Mouse (Mus musculus) ES-Bruce4 (cell line): ENCODE measurements around the gene Fam219b. TPM values are rescaled to one million over a fixed set of nuclear protein-coding genes. Genes with fewer than 3 reads are reported as not detected.
A peak's percentile ranks its signal among the peaks of the same experiment; 100 is the strongest.

ENCODE experiments used
- H3K27ac ChIP-seq: 2 replicates; pipeline ENCODE4 v1.5.1; 2012; ENCODE audit warnings: low read length, inconsistent platforms; ENCODE audit not compliant: insufficient read depth
- H3K27me3 ChIP-seq: 2 replicates; pipeline ENCODE4 v1.6.1; 2012; ENCODE audit warnings: mild to moderate bottlenecking, low read length, inconsistent platforms; ENCODE audit not compliant: control insufficient read depth, poor library complexity, insufficient read depth, severe bottlenecking
- H3K36me3 ChIP-seq: 2 replicates; pipeline ENCODE4 v1.6.1; 2012; ENCODE audit warnings: inconsistent platforms, mild to moderate bottlenecking, low read length, moderate library complexity; ENCODE audit not compliant: control insufficient read depth, poor library complexity, insufficient read depth, severe bottlenecking
- H3K4me1 ChIP-seq: one replicate; pipeline ENCODE4 v1.8.1; 2011; ENCODE audit warnings: low read length; ENCODE audit not compliant: control insufficient read depth, insufficient read depth
- H3K4me3 ChIP-seq: 2 replicates; pipeline ENCODE4 v1.5.1; 2011; ENCODE audit warnings: low read depth, mild to moderate bottlenecking, low read length
- H3K9ac ChIP-seq: 2 replicates; pipeline ENCODE4 v1.6.1; 2012; ENCODE audit warnings: low read depth, mild to moderate bottlenecking, inconsistent platforms; ENCODE audit not compliant: poor library complexity, severe bottlenecking
- H3K9me3 ChIP-seq: replicated peaks from 2 replicates; pipeline ENCODE4 v1.6.1; 2012; ENCODE audit warnings: mild to moderate bottlenecking, low read length, inconsistent platforms; ENCODE audit not compliant: control insufficient read depth, poor library complexity, insufficient read depth, severe bottlenecking
- CTCF ChIP-seq: IDR thresholded peaks from one replicate; pipeline ENCODE4 v1.8.1; 2011; ENCODE audit warnings: low read depth, low read length
- EP300 ChIP-seq: IDR thresholded peaks from 2 replicates; pipeline ENCODE4 v1.6.1; 2011; ENCODE audit warnings: low read depth, low read length; ENCODE audit not compliant: insufficient read depth
- POLR2A ChIP-seq: IDR thresholded peaks from one replicate; pipeline ENCODE4 v1.8.1; 2011; ENCODE audit warnings: low read length; ENCODE audit not compliant: insufficient read depth
- polyA plus RNA-seq: library from polyadenylated mRNA; stranded (reverse); fragments of >200 nt; gene quantifications from 2 replicates; pipeline ENCODE4 v1.2.4, GENCODE M21; 2011; ENCODE audit warnings: low read depth; ENCODE audit not compliant: missing spikeins, insufficient read depth, insufficient read length

The Fam219b gene
- polyA plus RNA-seq, 1 experiment, result 9.0 TPM

- Histone ChIP-seq H3K9ac (no peak overlapping the region), H3K36me3 (peaks cover 60% of the 10 kb centered on the region), H3K9me3 (no peaks in the 10 kb centered on the region), H3K4me3 (no peak overlapping the region), H3K4me1 (peaks cover 1% of the 10 kb centered on the region), H3K27me3 (no peaks in the 10 kb centered on the region), H3K27ac (no peak overlapping the region)
- TF ChIP-seq POLR2A (no peak), EP300 (no peak), CTCF (no peak)
These were observed 5.4 kb upstream of the Fam219b start for GRCm38 (mm10) chr9:57531946-57532345.

- peak overlapping the region; percentile 23 for H3K27ac ChIP-seq
- 0 out of 2 replicates have a peak overlapping the region, but pooled peaks have one; percentile 90 for H3K9ac ChIP-seq
- no peaks in the 10 kb centered on the region for H3K4me1 ChIP-seq
- no peaks in the 10 kb centered on the region for H3K27me3 ChIP-seq
- H3K4me3 ChIP-seq, result no peak overlapping the region
- H3K9me3 ChIP-seq, result no peaks in the 10 kb centered on the region
- TF ChIP-seq EP300 (no peak), CTCF (no peak), POLR2A (no peak)
- peaks cover 26% of the 10 kb centered on the region for H3K36me3 ChIP-seq
These were observed 966 bp upstream of the Fam219b start for GRCm38 (mm10) chr9:57536362-57536761.

GRCm38 (mm10) chr9:57537728-57538181 is 427 bp downstream of the Fam219b start:
- H3K27me3 ChIP-seq, result no peaks in the 10 kb centered on the region
- peaks cover 13% of the 10 kb centered on the region for H3K36me3 ChIP-seq
- H3K9ac ChIP-seq, result peak overlapping the region; percentile 90
- H3K4me3 ChIP-seq, result peak overlapping the region; percentile 96
- peak overlapping the region; percentile 14; the same call in 1 of the 2 replicates for H3K27ac ChIP-seq
- TF ChIP-seq POLR2A (no peak), CTCF (no peak), EP300 (no peak)
- no peaks in the 10 kb centered on the region for H3K9me3 ChIP-seq
- no peaks in the 10 kb centered on the region for H3K4me1 ChIP-seq

GRCm38 (mm10) chr9:57539550-57539949 is 2.2 kb downstream of the Fam219b start:
- Histone ChIP-seq H3K36me3 (peaks cover 4% of the 10 kb centered on the region), H3K4me3 (no peak overlapping the region), H3K4me1 (no peaks in the 10 kb centered on the region), H3K27ac (no peak overlapping the region), H3K9ac (no peak overlapping the region), H3K27me3 (no peaks in the 10 kb centered on the region), H3K9me3 (no peaks in the 10 kb centered on the region)
- TF ChIP-seq EP300, result no peak

GRCm38 (mm10) chr9:57541312-57541711 is 4.0 kb downstream of the Fam219b start:
- Histone ChIP-seq H3K4me3 (no peak overlapping the region), H3K4me1 (no peaks in the 10 kb centered on the region), H3K9me3 (no peaks in the 10 kb centered on the region), H3K9ac (no peak overlapping the region), H3K27ac (no peak overlapping the region), H3K36me3 (peaks cover 7% of the 10 kb centered on the region), H3K27me3 (no peaks in the 10 kb centered on the region)
- TF ChIP-seq CTCF (no peak), EP300 (no peak), POLR2A (no peak)

GRCm38 (mm10) chr9:57543951-57544350 is 6.6 kb downstream of the Fam219b start:
- no peaks in the 10 kb centered on the region for H3K4me1 ChIP-seq
- H3K27ac ChIP-seq, result no peak overlapping the region
- H3K27me3 ChIP-seq, result no peaks in the 10 kb centered on the region
- no peak overlapping the region for H3K4me3 ChIP-seq
- TF ChIP-seq EP300 (no peak), POLR2A (no peak), CTCF (no peak)
- H3K9me3 ChIP-seq, result no peaks in the 10 kb centered on the region
- no peak overlapping the region for H3K9ac ChIP-seq
- peaks cover 7% of the 10 kb centered on the region for H3K36me3 ChIP-seq
